Mouse (Mus musculus) MEL (cell line): ENCODE measurements around the gene Cadps2. TPM values are rescaled to one million over a fixed set of nuclear protein-coding genes. Genes with fewer than 3 reads are reported as not detected.

ENCODE experiments used
- DNase-seq: peaks from one replicate; pipeline ENCODE4 v3.0.0; 2011; ENCODE audit warnings: low read depth, low spot score
- H3K27ac ChIP-seq: 2 replicates; pipeline ENCODE4 v1.5.1; 2012; ENCODE audit warnings: low read depth, mild to moderate bottlenecking, control low read depth, low read length, moderate library complexity; ENCODE audit not compliant: control insufficient read depth
- H3K27me3 ChIP-seq, 2 experiments: fragments of 150-350 bp in 1 of 2; sonication (generic) in 1 of 2; 2 replicates each; pipeline ENCODE4 v1.6.1; 2012; ENCODE audit warnings: low read length in 2 of 2, mild to moderate bottlenecking in 2 of 2, improper control_type of control experiment in 1 of 2, moderate library complexity in 1 of 2; ENCODE audit not compliant: insufficient read depth in 2 of 2, control insufficient read depth in 1 of 2
- H3K36me3 ChIP-seq, 2 experiments: 2 replicates each; pipeline ENCODE4 v1.6.1; 2012 to 2014; ENCODE audit warnings: low read length in 2 of 2, improper control_type of control experiment in 1 of 2, inconsistent platforms in 1 of 2, mild to moderate bottlenecking in 1 of 2; ENCODE audit not compliant: insufficient read depth in 2 of 2, control insufficient read depth in 1 of 2
- H3K4me1 ChIP-seq, 2 experiments: fragments of 150-350 bp in 1 of 2; sonication (generic) in 1 of 2; 2 replicates each; pipeline ENCODE4 v1.6.1; 2012; ENCODE audit warnings: low read length in 2 of 2, improper control_type of control experiment in 1 of 2, mild to moderate bottlenecking in 1 of 2; ENCODE audit not compliant: insufficient read depth in 2 of 2, control insufficient read depth in 1 of 2
- H3K4me3 ChIP-seq, 2 experiments: fragments of 150-350 bp in 1 of 2; sonication (generic) in 1 of 2; 2 replicates each; pipeline ENCODE4 v1.5.1; 2012; ENCODE audit warnings: low read depth in 2 of 2, low read length in 2 of 2, mild to moderate bottlenecking in 2 of 2, moderate library complexity in 2 of 2, control low read depth in 1 of 2, improper control_type of control experiment in 1 of 2; ENCODE audit not compliant: control insufficient read depth in 1 of 2, insufficient read depth in 1 of 2
- H3K79me2 ChIP-seq: 2 replicates; pipeline ENCODE4 v1.6.1; 2012; ENCODE audit warnings: mild to moderate bottlenecking, low read length, moderate library complexity; ENCODE audit not compliant: control insufficient read depth, poor library complexity, insufficient read depth
- H3K9ac ChIP-seq: 2 replicates; pipeline ENCODE4 v1.6.1; 2012; ENCODE audit warnings: low read depth, mild to moderate bottlenecking, control low read depth, low read length, moderate library complexity; ENCODE audit not compliant: control insufficient read depth, poor library complexity, severe bottlenecking
- H3K9me3 ChIP-seq: fragments of 150-350 bp; sonication (generic); replicated peaks from 2 replicates; pipeline ENCODE4 v1.6.1; 2012; ENCODE audit warnings: mild to moderate bottlenecking, low read length, improper control_type of control experiment, moderate library complexity; ENCODE audit not compliant: insufficient read depth
- BHLHE40 ChIP-seq: IDR thresholded peaks from 2 replicates; pipeline ENCODE4 v1.6.1; 2012; ENCODE audit warnings: low read depth, mild to moderate bottlenecking, inconsistent platforms, low read length, improper control_type of control experiment, borderline replicate concordance
- CHD2 ChIP-seq: IDR thresholded peaks from 2 replicates; pipeline ENCODE4 v1.6.1; 2011; ENCODE audit warnings: low read length, improper control_type of control experiment
- CTCF ChIP-seq, 3 experiments: IDR thresholded peaks in 2 of 3; conservative IDR thresholded peaks in 1 of 3; 2 replicates each; pipeline ENCODE4 v1.5.1; 2011 to 2012; ENCODE audit warnings: low read length in 3 of 3, low read depth in 2 of 3, mild to moderate bottlenecking in 2 of 3, improper control_type of control experiment in 1 of 3, inconsistent platforms in 1 of 3, mixed read lengths in 1 of 3, moderate library complexity in 1 of 3; ENCODE audit not compliant: control insufficient read depth in 1 of 3, insufficient read depth in 1 of 3, poor library complexity in 1 of 3, severe bottlenecking in 1 of 3
- ELF1 ChIP-seq: IDR thresholded peaks from 2 replicates; pipeline ENCODE4 v1.6.1; 2014; ENCODE audit warnings: low read depth, mild to moderate bottlenecking, inconsistent platforms, low read length, improper control_type of control experiment, moderate library complexity
- EP300 ChIP-seq, 2 experiments: IDR thresholded peaks; 2 replicates each; pipeline ENCODE4 v1.6.1; 2011; ENCODE audit warnings: improper control_type of control experiment in 2 of 2, low read length in 2 of 2, low read depth in 1 of 2, mild to moderate bottlenecking in 1 of 2
- ETS1 ChIP-seq: IDR thresholded peaks from 2 replicates; pipeline ENCODE4 v1.6.1; 2012; ENCODE audit warnings: low read depth, mild to moderate bottlenecking, inconsistent platforms, low read length, improper control_type of control experiment, moderate library complexity
- MAZ ChIP-seq: IDR thresholded peaks from 2 replicates; pipeline ENCODE4 v1.6.1; 2012; ENCODE audit warnings: low read depth, mild to moderate bottlenecking, inconsistent platforms, low read length, improper control_type of control experiment
- MEF2A ChIP-seq: IDR thresholded peaks from 2 replicates; pipeline ENCODE4 v1.6.1; 2014; ENCODE audit warnings: low read depth, mild to moderate bottlenecking, inconsistent platforms, low read length, improper control_type of control experiment; ENCODE audit not compliant: poor library complexity, insufficient replicate concordance, severe bottlenecking; ENCODE audit errors: extremely low read depth
- MYB ChIP-seq: IDR thresholded peaks from 2 replicates; pipeline ENCODE4 v1.6.1; 2011; ENCODE audit warnings: mild to moderate bottlenecking, low read depth, low read length, improper control_type of control experiment
- NELFE ChIP-seq: IDR thresholded peaks from 2 replicates; pipeline ENCODE4 v1.6.1; 2011; ENCODE audit warnings: low read depth, low read length, improper control_type of control experiment
- POLR2AphosphoS2 ChIP-seq: IDR thresholded peaks from 2 replicates; pipeline ENCODE4 v1.6.1; 2011; ENCODE audit warnings: low read length, improper control_type of control experiment
- RCOR1 ChIP-seq: IDR thresholded peaks from 2 replicates; pipeline ENCODE4 v1.6.1; 2012; ENCODE audit warnings: low read depth, mild to moderate bottlenecking, inconsistent platforms, low read length, improper control_type of control experiment
- TAL1 ChIP-seq: IDR thresholded peaks from 2 replicates; pipeline ENCODE4 v1.6.1; 2012; ENCODE audit warnings: mild to moderate bottlenecking, inconsistent platforms, low read length, moderate library complexity, mixed read lengths
- USF2 ChIP-seq, 2 experiments: IDR thresholded peaks; 2 replicates each; pipeline ENCODE4 v1.6.1; 2011 to 2012; ENCODE audit warnings: improper control_type of control experiment in 2 of 2, low read length in 2 of 2, borderline replicate concordance in 1 of 2, inconsistent platforms in 1 of 2, low read depth in 1 of 2, mild to moderate bottlenecking in 1 of 2; ENCODE audit not compliant: insufficient read depth in 1 of 2
- ZC3H11A ChIP-seq: IDR thresholded peaks from 2 replicates; pipeline ENCODE4 v1.6.1; 2012; ENCODE audit warnings: low read depth, mild to moderate bottlenecking, inconsistent platforms, low read length, improper control_type of control experiment
- ZMIZ1 ChIP-seq: IDR thresholded peaks from 2 replicates; pipeline ENCODE4 v1.6.1; 2012; ENCODE audit warnings: low read depth, mild to moderate bottlenecking, inconsistent platforms, low read length, improper control_type of control experiment, moderate library complexity
- ZNF384 ChIP-seq: IDR thresholded peaks from 2 replicates; pipeline ENCODE4 v1.6.1; 2012; ENCODE audit warnings: low read depth, mild to moderate bottlenecking, inconsistent platforms, low read length, improper control_type of control experiment
- polyA plus RNA-seq, 2 experiments: library from polyadenylated mRNA; stranded (reverse) in 1 of 2; unstranded in 1 of 2; fragments of >175 nt in 1 of 2; fragments of >200 nt in 1 of 2; gene quantifications; 2 replicates each; pipeline versions ENCODE4 v1.2.1 to v1.2.4; 2012; ENCODE audit warnings: low replicate concordance in 2 of 2, low read depth in 1 of 2; ENCODE audit not compliant: insufficient read length in 2 of 2, insufficient read depth in 1 of 2, missing spikeins in 1 of 2
- total RNA-seq: library from RNA; depleted of rRNA; stranded (reverse); fragments of 300-350 nt; gene quantifications from 2 replicates; pipeline ENCODE4 v1.2.3, GENCODE M21; 2012

Cadps2 gene
- total and polyA plus RNA-seq, 3 experiments: not detected

GRCm38 (mm10) chr6:23655036-23655435 lies 184.2 kb downstream of the Cadps2 start, which contains the start of gene Rnf148:
TSS of gene Rnf148 (minus strand) at chr6:23655136.
- DNase-seq: no peak
- Histone ChIP-seq H3K36me3 (no peaks in the 10 kb centered on the region), H3K27me3 (no peaks in the 10 kb centered on the region), H3K79me2 (no peaks in the 10 kb centered on the region), H3K9ac (no peak within 1 kb of the TSS), H3K27ac (no peak within 1 kb of the TSS), H3K4me3 (no peak within 1 kb of the TSS), H3K9me3 (no peaks in the 10 kb centered on the region), H3K4me1 (no peaks in the 10 kb centered on the region)
- TF ChIP-seq TAL1 (no peak), ZNF384 (no peak), MAZ (no peak), BHLHE40 (no peak), RCOR1 (no peak), EP300 (IDR thresholded peaks at IDR 0.05; ENCODE audit: low read depth in 1 of 2, low read length in 2 of 2) (no peak), MYB (no peak), ETS1 (no peak), MEF2A (no peak), ZMIZ1 (no peak), USF2 (IDR thresholded peaks at IDR 0.05; ENCODE audit: borderline replicate concordance in 1 of 2, insufficient read depth in 1 of 2, low read depth in 1 of 2, low read length in 2 of 2) (no peak), ELF1 (no peak), CHD2 (no peak), POLR2AphosphoS2 (no peak), ZC3H11A (no peak)

- Histone ChIP-seq H3K27me3 (no peaks in the 10 kb centered on the region), H3K4me1 (no peaks in the 10 kb centered on the region), H3K36me3 (no peaks in the 10 kb centered on the region), H3K9ac (no peak within 1 kb of the TSS), H3K9me3 (no peaks in the 10 kb centered on the region), H3K4me3 (no peak within 1 kb of the TSS), H3K79me2 (no peaks in the 10 kb centered on the region), H3K27ac (no peak within 1 kb of the TSS)
- TF ChIP-seq CHD2 (no peak), MEF2A (no peak), EP300 (IDR thresholded peaks at IDR 0.05; ENCODE audit: low read depth in 1 of 2, low read length in 2 of 2) (no peak), RCOR1 (no peak), NELFE (no peak), MYB (no peak), CTCF (IDR thresholded peaks at IDR 0.05 in 2 of 3, conservative IDR thresholded peaks at IDR 0.05 in 1 of 3; ENCODE audit: control insufficient read depth in 1 of 3, insufficient read depth in 1 of 3, low read depth in 2 of 3, low read length in 3 of 3, poor library complexity in 1 of 3, severe bottlenecking in 1 of 3) (no peak)
- DNase-seq: no peak
Measured at GRCm38 (mm10) chr6:23650205-23650604, 189.0 kb downstream of the Cadps2 start, which contains the start of gene Rnf133. TSS of gene Rnf133 (minus strand) at chr6:23650305.
